In the genomic region with DNA sequence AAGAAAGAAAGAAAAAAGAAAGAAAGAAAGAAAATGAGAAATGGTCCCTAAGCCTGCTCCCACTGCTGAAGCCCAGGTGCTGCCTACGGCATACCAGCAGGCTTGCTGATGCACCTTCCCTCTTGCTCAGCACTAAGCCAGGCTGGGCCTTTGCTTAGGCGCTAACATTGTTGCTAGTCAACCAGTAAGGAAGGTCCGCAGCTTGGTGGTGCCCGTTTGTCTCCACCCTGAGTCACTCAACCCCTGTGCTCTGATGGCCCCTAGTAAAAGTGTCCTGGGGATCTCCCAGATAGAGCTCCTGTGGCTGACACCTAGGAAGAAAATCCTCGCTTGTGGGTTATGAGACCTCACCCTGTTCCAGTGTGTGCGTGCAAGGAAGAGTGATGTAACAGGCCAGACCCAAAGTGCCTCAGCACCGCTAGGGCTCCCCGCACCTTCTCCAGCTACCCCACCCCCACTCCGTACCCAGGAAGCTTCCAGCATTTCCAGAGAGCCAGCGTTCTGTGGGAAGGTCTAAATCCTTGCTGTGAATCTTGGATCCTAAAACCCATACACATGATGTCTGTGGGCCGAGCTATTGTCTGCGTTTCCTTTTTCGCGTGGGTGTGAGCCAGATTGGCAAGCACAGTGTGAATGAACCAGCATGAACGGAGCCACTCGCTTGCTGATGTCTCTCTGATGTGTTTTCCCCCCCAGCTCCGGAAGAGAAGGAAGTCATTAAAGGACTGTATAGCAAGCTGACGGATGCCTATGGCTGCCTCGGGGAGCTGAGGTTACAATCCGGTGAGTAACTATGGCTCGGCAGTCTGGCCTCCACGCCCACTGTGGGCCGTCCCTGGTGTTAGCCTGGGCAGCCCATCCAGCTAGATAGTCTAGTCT, we compare ENCODE assay signal across 8 mouse cellular contexts. TPM values are rescaled to one million over a fixed set of nuclear protein-coding genes. Genes with fewer than 3 reads are reported as not detected.
A peak's percentile ranks its signal among the peaks of the same experiment; 100 is the strongest.
DNase-seq lines count a peak whose midpoint lies in the region; ATAC-seq and TF ChIP-seq lines count a peak whose summit lies in the region.

No protein-coding gene starts in this region.

- 0 out of 2 replicates have a peak overlapping the region, but pooled peaks have one; percentile 45 for H3K27ac ChIP-seq in forebrain, postnatal 0 days (ENCODE audit: low read depth, low read length)
- H3K27ac ChIP-seq in stomach, embryonic 16.5 days (ENCODE audit: low read length): peak overlapping the region; percentile 87

- H3K9me3 ChIP-seq in forebrain, postnatal 0 days (ENCODE audit: low read length): no peaks in the 10 kb centered on the region
- no peaks in the 10 kb centered on the region for H3K9me3 ChIP-seq in stomach, embryonic 16.5 days (replicated peaks; ENCODE audit: control insufficient read depth, low read length)

- WGBS in forebrain, postnatal 0 days: 41% methylated on average over 23 of the region's 23 CpGs
- 30% methylated on average over 23 of the region's 23 CpGs for WGBS in stomach, embryonic 16.5 days

- H3K4me3 ChIP-seq in forebrain, postnatal 0 days (ENCODE audit: low read depth, low read length): peak overlapping the region; percentile 16; the same call in 1 of the 2 replicates
- peak overlapping the region; percentile 4 for H3K4me3 ChIP-seq in stomach, embryonic 16.5 days (replicated peaks; ENCODE audit: low read length)

- TF ChIP-seq CTCF in forebrain, postnatal 0 days (IDR thresholded peaks at IDR 0.05; ENCODE audit: low read depth): 0 out of 2 replicates have a peak, but pooled peaks have one; percentile 1

- H3K9ac ChIP-seq in forebrain, postnatal 0 days: peak overlapping the region; percentile 28; the same call in 1 of the 2 replicates
- peak overlapping the region; percentile 42 for H3K9ac ChIP-seq in stomach, embryonic 16.5 days (ENCODE audit: low read length)

- ATAC-seq in cerebellum, adult (ENCODE audit: insufficient number of reproducible peaks, low FRiP score, low TSS enrichment): peak; percentile 67
- ATAC-seq in forebrain, postnatal 0 days: peak; percentile 77
- ATAC-seq in stomach, embryonic 16.5 days (ENCODE audit: insufficient read depth, low FRiP score): peak; percentile 68; the same call in 1 of the 2 replicates

- no peaks in the 10 kb centered on the region for H3K27me3 ChIP-seq in forebrain, postnatal 0 days (ENCODE audit: insufficient read depth, low read length)
- no peaks in the 10 kb centered on the region for H3K27me3 ChIP-seq in stomach, embryonic 16.5 days (ENCODE audit: control insufficient read depth, insufficient read depth, low read length)

- peak overlapping the region; percentile 38 for H3K4me2 ChIP-seq in forebrain, postnatal 0 days (ENCODE audit: low read depth)
- peak overlapping the region; percentile 35 for H3K4me2 ChIP-seq in stomach, embryonic 16.5 days (ENCODE audit: low read depth, low read length)

- no peaks in the 10 kb centered on the region for H3K36me3 ChIP-seq in forebrain, postnatal 0 days (ENCODE audit: insufficient read depth)
- H3K36me3 ChIP-seq in stomach, embryonic 16.5 days (ENCODE audit: control insufficient read depth, insufficient read depth, low read length): no peaks in the 10 kb centered on the region

- peaks cover 21% of the 10 kb centered on the region; the same call in 1 of the 2 replicates for H3K4me1 ChIP-seq in forebrain, postnatal 0 days (ENCODE audit: insufficient read depth)
- H3K4me1 ChIP-seq in stomach, embryonic 16.5 days (ENCODE audit: control insufficient read depth, insufficient read depth, low read length): peaks cover 38% of the 10 kb centered on the region

- DNase-seq in cerebellum, adult 9-10 months: no peak
- DNase-seq in Muller cell, postnatal 12 days (ENCODE audit: inconsistent ontology term): peak; percentile 69
- DNase-seq in forebrain, postnatal 0 days: peak; percentile 57
- peak; percentile 65 for DNase-seq in heart, postnatal 4 days
- DNase-seq in left cerebral cortex, adult 18-20 months (ENCODE audit: low spot score in 2 of 2): peak; percentile 77 to 85
- DNase-seq in lung, postnatal 4 days: peak; percentile 76 to 82

RNA-seq across cellular contexts. Expression of gene Synj2, which starts 34.3 kb away (rescaled TPM):
- 6.7 and 6.8 TPM in 2 replicates for total RNA-seq in forebrain, postnatal 0 days (2014; rRNA removed)
- 1.8 and 3.6 TPM in 2 replicates for polyA plus RNA-seq in forebrain, postnatal 0 days (2015; fragmentation: Nextera tagmentation; extraction: Ambion mirVana)
- total RNA-seq in heart, postnatal 4 days (2021): 10 to 100 TPM; 26.5 to 28.6 TPM
- 100 to 1,000 TPM; 121 to 135 TPM for total RNA-seq in left cerebral cortex, adult 18-20 months (2021)
- 6.4 and 6.7 TPM in 2 replicates for polyA plus RNA-seq in stomach, embryonic 16.5 days (2015; fragmentation: Nextera tagmentation; extraction: Ambion mirVana)

Comparison
In these comparisons a context has a peak if more than half of its experiments do, and no peak if none do; other contexts are left out.
1. RNA of gene Synj2, which starts 34.3 kb away (total RNA-seq): 121 to 135 TPM in left cerebral cortex, adult 18-20 months; 26.5 to 28.6 TPM in heart, postnatal 4 days and 6.7 to 6.8 TPM in forebrain, postnatal 0 days; every median in the first group is over 4 times any median in the second.
2. Peak in every context shown above with its lines, with median percentiles within 50 percentile points of each other: ATAC-seq.